In genomic region chr13:90673823-90674222, GRCm38 (mm10) we compare ENCODE assay signal across 24 mouse cellular contexts.
DNase-seq lines count a peak whose midpoint lies in the region; ATAC-seq and TF ChIP-seq lines count a peak whose summit lies in the region.
"Had no signal": no experiment of that assay in that cellular context is flagged by ENCODE, and none has a peak within 500 bp of the region (broad histone marks: within the 10 kb centered on the region; RNA-seq: fewer than 3 reads in every experiment).

No protein-coding gene starts in this region.

- H3K4me1 ChIP-seq in forebrain, embryonic 14.5 days (ENCODE audit: control insufficient read depth, insufficient read depth, low read length), result no peaks in the 10 kb centered on the region
- no peaks in the 10 kb centered on the region for H3K4me1 ChIP-seq in forebrain, postnatal 0 days (ENCODE audit: insufficient read depth)
- no peaks in the 10 kb centered on the region for H3K4me1 ChIP-seq in lung, embryonic 14.5 days (ENCODE audit: insufficient read depth)
- peaks cover 15% of the 10 kb centered on the region for H3K4me1 ChIP-seq in limb, embryonic 13.5 days
- H3K4me1 ChIP-seq: embryonic facial prominence, embryonic 12.5 days; embryonic facial prominence, embryonic 15.5 days; forebrain, embryonic 10.5 days; forebrain, embryonic 12.5 days; forebrain, embryonic 15.5 days had no signal

- no peaks in the 10 kb centered on the region for H3K36me3 ChIP-seq in forebrain, embryonic 14.5 days (ENCODE audit: control insufficient read depth, insufficient read depth, low read length)
- no peaks in the 10 kb centered on the region for H3K36me3 ChIP-seq in forebrain, postnatal 0 days (ENCODE audit: insufficient read depth)
- H3K36me3 ChIP-seq in lung, embryonic 14.5 days (ENCODE audit: insufficient read depth), result no peaks in the 10 kb centered on the region
- no peaks in the 10 kb centered on the region for H3K36me3 ChIP-seq in limb, embryonic 13.5 days
- H3K36me3 ChIP-seq: embryonic facial prominence, embryonic 12.5 days; embryonic facial prominence, embryonic 15.5 days; forebrain, embryonic 10.5 days; forebrain, embryonic 12.5 days; forebrain, embryonic 15.5 days had no signal

- H3K4me3 ChIP-seq in forebrain, embryonic 14.5 days (ENCODE audit: low read depth, low read length), result no peak overlapping the region
- no peak overlapping the region for H3K4me3 ChIP-seq in forebrain, postnatal 0 days (ENCODE audit: low read depth, low read length)
- no peak overlapping the region for H3K4me3 ChIP-seq in lung, embryonic 14.5 days (ENCODE audit: low read depth, low read length)
- H3K4me3 ChIP-seq in limb, embryonic 13.5 days, result no peak overlapping the region
- H3K4me3 ChIP-seq: embryonic facial prominence, embryonic 12.5 days; embryonic facial prominence, embryonic 15.5 days; erythroblast, embryonic 14.5 days; forebrain, embryonic 10.5 days; forebrain, embryonic 12.5 days; forebrain, embryonic 15.5 days had no signal

- H3K9ac ChIP-seq in forebrain, embryonic 14.5 days (ENCODE audit: low read length), result no peak overlapping the region
- H3K9ac ChIP-seq in forebrain, postnatal 0 days, result no peak overlapping the region
- no peak overlapping the region for H3K9ac ChIP-seq in lung, embryonic 14.5 days
- no peak overlapping the region for H3K9ac ChIP-seq in limb, embryonic 13.5 days
- H3K9ac ChIP-seq: embryonic facial prominence, embryonic 12.5 days; embryonic facial prominence, embryonic 15.5 days; forebrain, embryonic 12.5 days; forebrain, embryonic 15.5 days had no signal

- TF ChIP-seq CTCF in forebrain, postnatal 0 days (IDR thresholded peaks at IDR 0.05; ENCODE audit: low read depth), result no peak
- TF ChIP-seq CTCF in lung, embryonic 14.5 days (IDR thresholded peaks at IDR 0.05; ENCODE audit: low read depth), result no peak

- H3K4me2 ChIP-seq in forebrain, embryonic 14.5 days (ENCODE audit: low read length), result no peak overlapping the region
- H3K4me2 ChIP-seq in forebrain, postnatal 0 days (ENCODE audit: low read depth), result no peak overlapping the region
- no peak overlapping the region for H3K4me2 ChIP-seq in lung, embryonic 14.5 days
- H3K4me2 ChIP-seq in limb, embryonic 13.5 days (replicated peaks), result no peak overlapping the region
- H3K4me2 ChIP-seq: embryonic facial prominence, embryonic 12.5 days; embryonic facial prominence, embryonic 15.5 days; forebrain, embryonic 12.5 days; forebrain, embryonic 15.5 days had no signal

- no peaks in the 10 kb centered on the region for H3K9me3 ChIP-seq in forebrain, embryonic 14.5 days (replicated peaks; ENCODE audit: control insufficient read depth, low read length)
- no peaks in the 10 kb centered on the region for H3K9me3 ChIP-seq in forebrain, postnatal 0 days (ENCODE audit: low read length)
- H3K9me3 ChIP-seq in lung, embryonic 14.5 days (ENCODE audit: low read depth, low read length), result no peaks in the 10 kb centered on the region
- no peaks in the 10 kb centered on the region for H3K9me3 ChIP-seq in limb, embryonic 13.5 days
- H3K9me3 ChIP-seq: embryonic facial prominence, embryonic 12.5 days; embryonic facial prominence, embryonic 15.5 days; forebrain, embryonic 10.5 days; forebrain, embryonic 12.5 days; forebrain, embryonic 15.5 days had no signal

- intact Hi-C loops in left cerebral cortex, postnatal 36 days (cut with DNase I), result no loop called here

- no peak for ATAC-seq in forebrain, embryonic 14.5 days
- no peak for ATAC-seq in forebrain, postnatal 0 days
- no peak for ATAC-seq in lung, embryonic 14.5 days (ENCODE audit: insufficient read depth)
- ATAC-seq in limb, embryonic 13.5 days (ENCODE audit: low FRiP score, low read depth), result peak; percentile 71; the same call in 1 of the 2 replicates
- ATAC-seq: activated CD4-positive, CD25-positive, alpha-beta regulatory T cell, adult 4 months; forebrain, embryonic 15.5 days; Patski had no signal

- DNase-seq in forebrain, embryonic 14.5 days (ENCODE audit: low spot score), result peak; percentile 27
- no peak for DNase-seq in forebrain, postnatal 0 days
- peak; percentile 15 for DNase-seq in lung, embryonic 14.5 days
- no peak for DNase-seq in lung, postnatal 25 days (ENCODE audit: low spot score)
- no peak for DNase-seq in cerebellum, adult 9-10 months
- DNase-seq in left cerebral cortex, postnatal 36 days (ENCODE audit: low spot score in 2 of 2), result no peak
- DNase-seq: adrenal gland, adult 8-10 months; adrenal gland, postnatal 14 days; adrenal gland, postnatal 36 days; cerebellum, adult 11-12 months; cerebellum, adult 2 months; cerebellum, adult 9-11 months; cerebellum, postnatal 14 days; cerebellum, postnatal 36 days; embryo, embryonic 11 days had no signal

- H3K27ac ChIP-seq in forebrain, embryonic 14.5 days (ENCODE audit: low read depth, low read length), result no peak overlapping the region
- H3K27ac ChIP-seq in forebrain, postnatal 0 days (ENCODE audit: low read depth, low read length), result no peak overlapping the region
- H3K27ac ChIP-seq in lung, embryonic 14.5 days (ENCODE audit: low read depth), result no peak overlapping the region
- peak overlapping the region; percentile 58; the same call in 1 of the 2 replicates for H3K27ac ChIP-seq in limb, embryonic 13.5 days
- H3K27ac ChIP-seq: embryonic facial prominence, embryonic 12.5 days; embryonic facial prominence, embryonic 15.5 days; forebrain, embryonic 10.5 days; forebrain, embryonic 12.5 days; forebrain, embryonic 15.5 days had no signal

- H3K27me3 ChIP-seq in forebrain, embryonic 14.5 days (replicated peaks; ENCODE audit: control insufficient read depth, insufficient read depth, low read length), result no peaks in the 10 kb centered on the region
- H3K27me3 ChIP-seq in forebrain, postnatal 0 days (ENCODE audit: insufficient read depth, low read length), result no peaks in the 10 kb centered on the region
- no peaks in the 10 kb centered on the region for H3K27me3 ChIP-seq in lung, embryonic 14.5 days (ENCODE audit: insufficient read depth, low read length)
- no peaks in the 10 kb centered on the region for H3K27me3 ChIP-seq in limb, embryonic 13.5 days
- H3K27me3 ChIP-seq: embryonic facial prominence, embryonic 12.5 days; embryonic facial prominence, embryonic 15.5 days; forebrain, embryonic 12.5 days; forebrain, embryonic 15.5 days; Patski had no signal

- WGBS in forebrain, embryonic 14.5 days, result 80% methylated on average over 3 of the region's 3 CpGs
- WGBS in forebrain, postnatal 0 days, result 65% methylated on average over 3 of the region's 3 CpGs
- WGBS in lung, embryonic 14.5 days, result 48% methylated on average over 3 of the region's 3 CpGs
- 59% methylated on average over 3 of the region's 3 CpGs for WGBS in limb, embryonic 13.5 days

Comparison
In these comparisons a context has a peak if more than half of its experiments do, and no peak if none do; other contexts are left out.
1. DNase-seq: peak in forebrain, embryonic 14.5 days (single experiment) and lung, embryonic 14.5 days (single experiment); none in forebrain, postnatal 0 days (single experiment), lung, postnatal 25 days (single experiment), cerebellum, adult 9-10 months (single experiment) and left cerebral cortex, postnatal 36 days (0 of 2).